Mouse (Mus musculus): Measurements from ENCODE around the gene Kbtbd13.

- TF ChIP-seq CTCF (IDR thresholded peaks at IDR 0.05; ENCODE audit: control insufficient read depth, insufficient read depth, low read length): no peak
- no peak for TF ChIP-seq POLR2A (IDR thresholded peaks at IDR 0.05; ENCODE audit: borderline replicate concordance, control insufficient read depth, low read depth, low read length)
Observed at GRCm38 (mm10) chr9:65405184-65405449, 13.7 kb upstream of the Kbtbd13 start.
